Mouse (Mus musculus): ENCODE data around the gene Mark3.
"Not testable (repeated sequence)": the region's sequence is repeated elsewhere in the genome, so short reads cannot be mapped to it uniquely, and the experiment has no call there.

Gene Mark3
- long read RNA-seq, experiment 1, partial matches to known transcripts = 4 of 7 reads
- long read RNA-seq, experiment 1, other reads (novel, unspliced or antisense) = 3 of 7 reads
- long read RNA-seq, experiment 2, partial matches to known transcripts = 8 of 14 reads
- long read RNA-seq, experiment 2, other reads (novel, unspliced or antisense) = 4 of 14 reads

DNA sequence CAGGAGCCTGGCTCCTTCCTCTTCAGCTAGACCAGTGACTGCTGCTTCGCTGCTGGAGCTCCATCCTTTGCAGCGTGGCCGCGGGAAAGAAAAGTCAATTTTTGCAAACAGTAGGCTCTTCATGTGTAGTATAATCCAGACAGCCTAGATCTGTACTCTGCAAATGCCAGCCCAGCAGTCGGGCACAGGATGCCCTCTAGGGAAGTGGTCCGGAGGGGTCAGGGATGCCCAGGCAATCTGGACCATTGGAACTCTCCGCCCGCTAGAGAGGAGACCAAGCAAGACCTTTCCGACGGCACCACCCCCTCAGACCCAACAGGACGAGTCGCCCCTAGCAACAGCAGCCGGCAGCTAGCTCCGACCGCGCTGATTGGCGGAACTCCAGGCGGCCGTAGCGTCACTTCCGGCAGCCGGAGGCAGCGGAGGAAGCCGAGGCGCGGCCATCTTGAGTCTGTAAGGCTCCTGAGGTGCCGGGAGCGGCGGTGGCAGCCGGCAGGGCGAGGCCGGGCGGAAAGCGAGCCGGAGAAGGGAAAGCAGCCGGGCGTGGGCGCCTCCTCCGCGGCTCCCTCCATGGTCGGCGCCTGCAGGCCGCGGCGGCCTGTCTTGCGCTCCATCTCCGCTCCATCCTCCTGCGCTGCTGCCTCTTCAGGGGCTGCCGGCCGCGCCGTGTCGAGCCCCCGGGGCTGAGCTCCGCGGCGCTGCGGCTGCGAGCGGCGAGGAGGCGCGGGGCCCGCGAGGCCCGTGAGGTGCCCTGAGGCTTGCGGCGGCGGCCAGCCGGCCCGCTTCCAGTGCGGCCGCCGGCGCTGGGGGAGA lies at the start of gene Mark3:
TSS of gene Mark3 (plus strand) at position 450 of the 813 bp plus-strand sequence.
- intact Hi-C loops (cut with DNase I) = no loop called here

DNA sequence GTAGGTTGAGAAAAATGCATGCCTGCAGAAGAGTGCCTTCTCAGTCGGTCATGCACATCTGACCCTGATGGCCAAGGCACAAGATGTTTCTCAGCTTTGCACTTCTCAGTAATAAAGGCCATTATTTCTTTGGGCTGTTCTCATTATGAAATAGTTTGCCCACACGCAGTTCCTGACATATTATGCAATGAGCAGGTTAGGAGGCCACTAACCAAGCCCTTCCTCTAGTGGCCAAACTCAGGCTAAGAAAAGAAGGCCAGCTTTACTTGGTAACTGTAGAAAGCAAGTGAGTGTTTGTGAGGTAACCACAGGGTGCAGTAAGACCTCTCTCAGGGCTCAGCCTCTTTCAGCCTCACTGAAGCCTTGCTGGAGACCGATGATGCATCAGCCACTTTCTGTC lies 49.4 kb upstream of the Mark3 start:
- intact Hi-C loops (cut with DNase I) = no loop called here

DNA sequence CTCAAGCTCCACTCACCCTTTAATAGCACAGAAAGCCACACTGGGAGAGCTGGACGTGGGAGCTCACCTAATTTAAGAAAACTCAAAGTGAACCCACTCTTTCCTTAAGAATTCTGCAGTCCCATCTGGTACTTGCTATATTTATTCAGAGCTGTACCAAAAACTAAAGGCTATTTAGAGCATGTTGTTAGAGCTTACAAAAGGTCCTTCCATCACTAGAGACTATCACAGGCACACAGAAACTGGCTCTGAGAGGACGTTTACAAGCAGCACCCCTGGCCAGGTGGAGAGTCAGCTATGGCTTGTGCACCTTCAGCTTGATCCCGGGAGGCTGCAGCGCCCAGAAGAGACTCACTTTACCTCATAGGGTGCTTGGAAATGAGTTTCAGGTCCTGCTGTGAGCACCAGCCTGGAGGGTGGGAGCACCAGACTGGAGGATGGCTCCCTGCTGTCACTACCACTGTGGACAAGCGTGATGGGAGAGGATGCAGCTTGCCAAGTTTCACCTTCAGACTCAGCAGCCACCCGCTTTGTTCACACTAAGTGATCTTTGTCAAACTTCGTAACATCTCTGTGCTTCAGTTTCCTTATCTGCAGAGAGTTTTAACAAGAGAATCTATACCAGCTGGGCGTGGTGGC lies 46.6 kb upstream of the Mark3 start:
- intact Hi-C loops (cut with DNase I) = no loop called here

DNA sequence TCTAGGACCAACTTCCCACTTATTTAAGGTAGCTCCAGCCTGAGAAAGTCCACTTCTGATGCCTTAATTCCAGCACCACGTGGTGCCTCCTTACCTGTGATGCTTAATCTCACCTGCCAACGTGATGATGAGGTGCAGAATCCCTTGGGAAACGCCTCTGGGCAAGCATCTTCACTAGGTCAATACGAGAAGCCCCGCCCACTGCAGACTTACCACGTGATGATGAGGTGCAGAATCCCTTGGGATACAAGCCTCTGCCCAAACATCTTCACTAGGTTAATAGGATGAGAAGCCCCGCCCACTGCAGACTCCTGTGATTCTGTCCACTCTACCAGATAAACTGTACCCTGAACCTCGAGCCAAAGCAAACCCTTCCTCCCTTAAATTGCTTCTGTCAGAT lies 45.1 kb upstream of the Mark3 start:
- intact Hi-C loops (cut with DNase I) = no loop called here

DNA sequence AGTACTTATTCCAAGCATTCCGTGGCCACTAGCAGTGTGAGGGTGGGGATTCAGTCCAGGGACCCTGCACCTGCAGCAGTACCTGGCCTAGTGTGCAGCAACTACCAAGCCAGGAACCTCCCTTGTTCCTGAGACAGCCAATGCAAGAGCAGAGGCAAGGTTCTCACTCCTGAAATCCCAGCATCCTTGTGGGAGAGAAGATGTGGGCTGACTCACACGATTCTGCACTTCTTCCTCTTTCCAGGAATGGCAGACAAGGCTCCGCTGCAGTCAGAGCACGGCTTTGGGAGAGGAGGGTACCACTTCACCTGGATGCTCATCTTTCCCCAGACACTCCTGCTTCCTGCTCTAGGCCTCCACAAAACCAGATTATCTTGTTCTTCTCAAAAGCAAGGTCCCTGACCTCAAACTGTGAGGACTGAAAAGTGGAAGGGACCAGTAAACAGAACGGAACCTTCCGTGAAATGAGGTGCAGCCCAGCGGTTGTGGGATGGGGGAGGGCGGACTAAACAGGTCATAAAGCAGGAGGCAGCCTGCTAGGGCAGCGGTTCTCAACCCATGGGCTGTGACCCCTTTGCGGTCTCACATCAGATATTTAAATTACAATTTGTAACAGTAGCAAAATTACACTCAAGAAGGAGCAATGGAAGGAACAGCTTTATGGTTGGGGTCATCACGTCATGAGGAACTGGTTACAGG lies 41.1 kb upstream of the Mark3 start:
- intact Hi-C loops (cut with DNase I) = no loop called here

DNA sequence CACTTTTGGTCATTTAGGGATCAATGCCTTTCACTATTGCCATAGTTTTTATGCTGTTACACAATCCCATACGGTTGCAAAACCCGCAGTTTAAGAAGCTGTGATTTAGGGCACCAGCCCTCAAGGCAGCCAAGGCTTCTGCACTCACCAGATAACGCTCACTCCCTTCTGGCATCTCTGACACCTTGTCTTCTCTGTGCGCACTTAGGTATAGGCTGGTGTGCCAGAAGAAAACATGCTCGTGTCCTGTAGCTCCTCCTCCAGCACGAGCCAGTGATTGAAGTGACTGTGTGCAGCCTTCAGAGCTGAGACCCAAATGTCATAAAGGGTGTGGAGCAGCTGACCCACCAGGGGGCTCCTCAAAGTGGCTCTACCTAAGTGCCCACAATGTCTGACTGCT lies 39.0 kb upstream of the Mark3 start:
- intact Hi-C loops (cut with DNase I) = loop anchor here (5.0 kb wide), 1 partner anchor 42 kb away; no protein-coding TSS in a partner anchor

DNA sequence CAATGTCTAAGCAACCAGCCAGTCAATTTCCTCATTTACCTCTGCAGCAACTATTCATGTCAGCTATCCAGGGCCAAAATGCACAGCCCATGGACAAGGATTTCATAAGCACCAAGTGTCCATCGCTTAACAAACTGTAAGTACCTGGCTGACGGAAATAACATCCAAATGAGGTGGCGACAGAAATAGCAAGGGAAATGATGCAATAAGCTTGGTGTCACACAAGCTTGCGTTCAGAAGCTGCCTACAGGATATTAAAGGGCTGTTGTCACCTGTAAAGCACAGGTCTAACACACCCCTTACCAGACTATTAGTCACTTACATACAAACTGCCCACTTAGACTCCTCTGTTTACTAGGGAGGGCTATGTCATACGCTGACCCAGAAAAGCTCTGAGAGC lies 38.6 kb upstream of the Mark3 start:
- intact Hi-C loops (cut with DNase I) = loop anchor here (5.0 kb wide), 1 partner anchor 42 kb away; no protein-coding TSS in a partner anchor

DNA sequence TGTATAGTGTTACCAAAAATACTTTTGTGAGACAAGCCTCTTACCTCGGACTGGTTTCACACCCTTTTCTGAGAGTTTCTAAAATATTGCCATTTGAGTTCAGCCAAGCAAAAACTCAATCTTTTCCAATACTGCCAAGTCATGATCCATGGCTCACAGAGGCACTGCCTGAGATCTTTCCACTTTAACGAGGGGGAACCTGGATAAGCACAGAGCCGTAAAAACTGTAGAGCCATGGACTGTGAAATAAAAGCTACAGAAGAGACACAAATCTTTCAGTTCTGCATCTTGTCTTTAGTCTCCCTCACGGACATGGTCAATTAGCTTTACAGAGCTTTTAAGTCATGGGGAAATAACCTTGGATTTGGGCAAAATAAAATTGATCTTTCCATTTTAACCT lies 37.6 kb upstream of the Mark3 start:
- intact Hi-C loops (cut with DNase I) = loop anchor here (5.0 kb wide), 1 partner anchor 41 kb away; no protein-coding TSS in a partner anchor

DNA sequence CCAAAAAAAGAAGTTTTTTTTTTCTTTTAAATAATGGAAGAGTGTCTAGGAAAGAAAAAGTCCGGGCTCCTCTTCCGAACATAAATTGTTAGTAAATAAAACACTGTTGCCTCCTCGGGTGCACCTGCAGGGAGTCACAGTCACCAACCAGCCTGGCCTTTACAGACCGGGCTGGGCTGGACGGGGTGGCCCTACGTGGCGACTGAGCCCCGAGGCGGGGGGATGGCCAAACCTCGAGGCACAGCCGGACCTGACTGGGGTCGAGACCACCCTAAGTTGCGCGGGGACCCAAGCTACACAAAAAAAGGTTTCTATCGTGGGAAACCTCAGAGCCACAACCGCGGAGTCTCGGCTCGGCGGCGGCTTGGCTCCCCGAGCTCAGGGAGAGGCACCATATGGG lies 37.0 kb upstream of the Mark3 start:
- intact Hi-C loops (cut with DNase I) = loop anchor here (5.0 kb wide), 1 partner anchor 40 kb away; no protein-coding TSS in a partner anchor

DNA sequence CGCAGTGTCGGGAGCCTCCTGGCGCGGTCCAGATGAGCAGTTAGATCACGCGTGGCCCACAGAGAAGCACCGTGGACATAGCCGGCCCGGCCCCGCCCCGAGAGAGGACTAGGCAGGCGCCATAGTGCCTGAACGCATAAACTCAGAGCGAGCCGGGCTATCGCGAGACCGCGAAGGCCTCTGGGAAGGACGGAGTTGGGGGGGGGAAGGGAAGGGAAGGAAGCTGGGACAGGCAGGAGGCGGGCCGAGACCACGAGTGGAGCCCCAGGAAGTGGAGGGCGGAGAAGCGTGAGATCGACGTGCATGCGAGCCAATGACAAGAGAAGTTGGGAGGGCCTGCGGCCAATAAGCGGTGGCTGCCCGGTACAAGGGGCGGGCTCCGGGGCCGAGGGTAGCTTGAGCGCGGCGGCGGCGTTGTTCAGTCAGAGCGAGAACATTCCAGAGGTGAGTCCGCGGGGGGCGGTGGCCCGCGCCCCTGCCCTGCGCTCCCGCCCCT lies 36.5 kb upstream of the Mark3 start, which contains the start of gene Eif5:
TSS of gene Eif5 (plus strand) at position 221 of the 496 bp plus-strand sequence.
- intact Hi-C loops (cut with DNase I) = loop anchor here (5.0 kb wide), 1 partner anchor 39 kb away; no protein-coding TSS in a partner anchor

DNA sequence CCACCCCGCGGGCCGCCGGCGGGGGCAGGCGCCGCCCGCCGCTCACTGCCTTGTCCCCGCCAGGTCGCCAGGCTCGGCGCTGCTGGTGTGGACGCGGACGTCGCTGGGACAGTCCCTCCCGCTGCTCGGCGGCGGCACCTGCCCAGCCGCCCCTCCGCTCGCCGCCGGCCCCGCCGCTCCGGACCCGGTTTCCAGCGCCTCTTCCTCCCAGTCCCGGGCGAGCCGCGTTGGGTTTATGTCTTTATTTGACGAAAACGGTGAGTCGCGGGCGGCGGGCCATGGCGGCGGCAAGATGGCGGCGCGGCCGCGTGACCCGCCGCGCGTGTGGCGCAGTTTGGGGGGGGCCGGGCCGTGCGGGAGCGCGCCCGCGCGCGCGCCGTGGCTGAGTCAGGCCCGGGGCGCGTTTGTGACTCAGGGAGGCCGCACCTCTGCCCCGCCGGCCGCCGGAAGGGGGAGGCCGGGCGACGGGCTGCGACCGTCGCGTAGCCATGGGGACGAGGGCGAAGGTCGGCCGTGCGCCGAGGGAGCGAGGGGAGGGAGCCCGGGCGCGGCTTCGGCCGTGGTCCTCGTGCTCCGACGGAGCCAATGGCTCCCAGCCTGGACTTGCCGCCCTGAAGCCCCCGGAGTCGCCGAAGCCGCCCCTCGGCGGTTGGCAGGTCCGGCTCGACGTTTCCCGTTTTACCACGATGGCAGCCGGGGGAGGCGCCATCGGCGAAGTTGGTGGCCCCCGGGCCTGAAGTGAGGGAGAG lies 35.9 kb upstream of the Mark3 start:
- intact Hi-C loops (cut with DNase I) = loop anchor here (5.0 kb wide), 1 partner anchor 39 kb away; no protein-coding TSS in a partner anchor

DNA sequence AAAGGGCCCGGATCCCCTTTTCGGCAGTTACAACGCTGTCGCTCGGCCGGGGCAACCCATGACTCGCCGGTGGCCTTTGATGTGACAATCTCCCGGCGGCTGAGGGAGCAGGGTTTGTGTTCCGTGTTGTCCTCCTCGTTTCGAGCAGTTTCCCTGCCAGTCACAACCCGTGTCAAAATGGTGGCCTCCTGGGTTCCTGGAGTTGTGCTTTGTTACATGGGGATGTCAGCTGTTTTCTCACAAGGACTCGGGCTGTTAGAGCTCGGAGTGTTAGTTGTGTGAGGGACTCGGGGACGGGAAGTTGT lies 35.3 kb upstream of the Mark3 start:
- intact Hi-C loops (cut with DNase I) = loop anchor here (5.0 kb wide), 1 partner anchor 38 kb away; no protein-coding TSS in a partner anchor

DNA sequence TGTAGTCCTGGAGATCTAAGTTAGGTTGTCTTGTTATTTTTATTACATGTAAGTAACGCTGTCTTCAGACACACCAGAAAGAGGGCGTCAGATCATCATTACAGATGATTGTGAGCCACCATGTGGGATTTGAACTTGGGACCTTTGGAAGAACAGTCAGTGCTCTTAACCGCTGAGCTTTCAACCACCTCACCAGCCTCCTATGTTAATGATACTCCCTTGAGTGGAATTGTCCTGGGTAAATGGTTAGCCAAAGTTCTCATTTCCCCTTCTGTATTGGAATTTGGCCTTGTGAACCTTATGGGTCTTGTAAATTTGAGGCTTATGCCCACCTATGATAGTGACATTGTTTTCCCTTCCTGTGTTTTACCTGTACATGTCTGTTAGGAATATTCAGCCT lies 27.3 kb upstream of the Mark3 start:
- intact Hi-C loops (cut with DNase I) = no loop called here

DNA sequence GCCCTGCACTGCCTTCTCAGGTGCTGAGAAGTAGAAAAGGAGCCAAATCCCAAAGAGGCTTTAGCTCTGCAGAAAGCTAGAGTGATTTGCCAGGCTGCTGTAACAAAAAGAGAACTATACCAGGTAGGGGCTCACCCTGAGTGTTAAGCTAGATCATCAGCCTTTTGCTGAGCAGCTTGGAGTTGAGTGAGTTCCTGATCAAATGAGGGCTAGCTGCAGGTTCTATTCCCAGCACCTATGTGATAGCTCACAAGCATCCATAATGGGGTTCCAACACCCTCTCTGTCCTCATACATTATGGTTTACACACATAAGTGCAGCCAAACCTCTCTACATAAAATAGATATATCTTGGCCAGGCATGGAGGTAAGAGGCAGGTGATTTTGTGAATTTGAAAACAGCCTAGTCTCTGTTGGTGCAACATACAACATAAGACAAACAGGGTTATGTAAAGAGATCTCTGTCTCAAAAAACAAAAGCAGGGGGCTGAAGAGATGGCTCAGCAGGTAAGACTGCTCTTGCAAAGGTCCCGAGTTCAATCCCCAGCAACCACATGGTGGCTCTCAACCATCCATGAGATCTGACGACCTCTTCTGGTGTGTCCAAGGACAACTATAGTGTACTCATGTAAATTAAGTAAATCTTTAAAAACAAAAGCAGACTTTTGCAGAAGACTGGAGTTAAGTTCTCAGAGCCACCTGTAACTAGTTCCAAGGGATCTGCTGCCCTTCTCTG lies 25.6 kb upstream of the Mark3 start:
- intact Hi-C loops (cut with DNase I) = no loop called here

DNA sequence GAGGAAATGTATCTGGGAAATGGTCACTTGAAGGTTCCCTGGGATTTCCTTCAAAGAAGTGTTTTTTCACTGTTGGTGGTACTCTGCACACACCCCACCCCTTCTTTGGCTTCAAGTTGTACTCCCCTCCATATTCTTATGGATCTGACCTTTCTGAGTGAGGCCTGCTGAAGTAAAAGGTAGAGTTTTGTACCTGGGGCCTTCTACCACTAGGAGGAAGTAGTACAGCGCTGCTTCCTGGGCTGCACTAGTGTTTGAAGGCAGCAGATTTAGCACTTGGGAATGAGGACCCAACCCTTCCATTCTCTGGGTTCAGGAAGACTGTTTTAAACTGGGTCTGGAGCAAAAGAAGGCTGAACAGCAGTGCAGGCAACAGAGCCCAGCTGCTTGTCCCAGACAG lies 23.6 kb upstream of the Mark3 start:
- intact Hi-C loops (cut with DNase I) = loop anchor here (5.0 kb wide), 1 partner anchor 97 kb away; no protein-coding TSS in a partner anchor

DNA sequence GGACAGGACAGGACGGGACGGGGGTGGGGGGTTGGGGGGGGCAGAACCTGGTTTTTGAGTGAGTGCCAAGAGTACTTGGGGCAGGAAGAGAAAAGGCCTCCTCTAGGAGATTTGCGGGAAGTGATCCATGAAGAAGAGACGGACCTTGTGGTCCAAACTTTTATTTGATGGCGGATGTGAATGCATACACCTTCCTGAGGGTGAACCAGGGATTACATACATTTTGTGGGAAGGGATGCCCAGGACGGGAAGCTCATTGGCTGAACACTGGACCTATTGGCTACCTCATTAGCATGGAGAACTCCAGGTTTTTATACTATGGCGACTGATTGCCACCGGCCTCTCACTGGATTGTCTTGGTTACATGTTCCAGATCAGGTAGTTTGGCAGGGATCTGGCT lies 22.0 kb upstream of the Mark3 start:
- intact Hi-C loops (cut with DNase I) = loop anchor here (5.0 kb wide), 1 partner anchor 95 kb away; no protein-coding TSS in a partner anchor

DNA sequence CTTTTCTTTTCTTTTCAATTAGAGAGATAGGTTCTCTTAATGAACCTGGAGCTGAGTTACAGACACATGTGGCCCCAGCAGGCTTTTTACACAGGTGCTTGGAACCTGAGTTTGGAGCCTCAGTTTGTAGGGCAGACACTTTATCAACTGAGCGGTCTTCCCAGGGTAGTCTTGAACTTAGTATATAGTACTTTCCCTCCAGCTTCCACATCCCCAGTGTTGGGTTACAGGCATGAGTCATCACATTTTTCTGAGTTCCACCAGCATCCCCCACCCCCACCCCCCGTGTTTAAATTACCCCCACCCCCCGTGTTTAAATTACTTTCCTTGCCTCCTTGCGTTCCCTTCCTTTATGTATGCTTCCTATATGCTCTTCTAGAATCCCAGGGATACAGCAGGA lies 19.0 kb upstream of the Mark3 start:
- intact Hi-C loops (cut with DNase I) = no loop called here

DNA sequence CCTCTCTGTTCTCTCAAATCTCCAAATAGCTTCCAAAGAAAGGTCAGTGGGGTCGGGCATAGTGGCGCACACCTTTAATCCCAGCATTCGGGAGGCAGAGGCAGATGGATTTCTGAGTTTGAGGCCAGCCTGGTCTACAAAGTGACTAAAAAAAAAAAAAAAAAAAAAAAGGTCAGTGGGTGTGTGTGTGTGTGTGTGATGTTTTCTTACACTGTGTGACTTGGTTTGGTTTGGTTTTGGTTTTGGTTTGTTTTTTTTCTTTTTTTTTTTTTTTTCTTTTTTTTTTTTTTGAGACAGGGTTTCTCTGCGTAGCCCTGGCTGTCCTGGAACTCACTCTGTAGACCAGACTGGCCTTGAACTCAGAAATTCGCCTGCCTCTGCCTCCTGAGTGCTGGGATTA lies 18.4 kb upstream of the Mark3 start:
- intact Hi-C loops (cut with DNase I) = not testable (repeated sequence)

DNA sequence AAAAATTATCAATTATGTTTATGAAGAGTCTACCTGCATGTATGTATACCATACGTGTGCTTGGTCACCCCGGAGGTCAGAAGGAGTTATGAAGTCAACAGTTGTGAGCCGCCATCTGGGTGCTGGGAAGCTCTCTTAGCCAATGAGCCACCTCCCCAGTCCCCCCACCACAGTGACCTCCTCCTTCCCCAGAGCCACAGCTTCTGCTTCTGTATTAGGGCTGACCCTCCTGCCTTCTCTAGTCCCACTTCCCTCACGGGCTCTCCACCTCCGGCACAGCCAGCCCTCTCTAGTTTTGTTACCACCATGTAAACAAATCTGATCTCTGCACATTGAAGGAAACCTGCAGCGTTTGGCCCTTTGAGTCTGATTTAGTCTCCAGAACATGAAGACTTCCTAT lies 16.8 kb upstream of the Mark3 start:
- intact Hi-C loops (cut with DNase I) = no loop called here

DNA sequence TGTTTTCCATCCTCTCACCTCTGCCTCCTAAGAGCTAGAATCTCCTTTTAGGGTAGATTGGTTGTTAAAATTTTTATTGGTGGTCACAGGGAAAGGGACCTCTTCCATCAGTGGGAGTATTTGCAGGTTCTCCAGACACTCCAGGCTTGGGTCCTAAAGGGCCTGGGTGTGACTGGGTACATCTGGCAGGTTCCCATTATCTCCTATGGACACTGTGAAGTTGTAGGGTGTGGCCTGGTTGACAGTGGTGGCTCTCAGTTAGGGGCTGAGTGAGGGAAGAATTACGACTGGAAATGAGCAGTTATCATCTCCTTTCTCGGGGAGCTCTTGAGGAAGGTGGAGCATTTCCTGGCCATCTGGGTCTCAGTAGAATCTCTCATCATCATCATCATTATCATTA lies 15.7 kb upstream of the Mark3 start:
- intact Hi-C loops (cut with DNase I) = no loop called here

All from adrenal gland (tissue).